In genomic region chr4:95556663-95557332, GRCm38 (mm10) we compare ENCODE assay signal across 8 mouse cellular contexts. TPM values are rescaled to one million over a fixed set of nuclear protein-coding genes. Genes with fewer than 3 reads are reported as not detected.
A peak's percentile ranks its signal among the peaks of the same experiment; 100 is the strongest.
DNase-seq lines count a peak whose midpoint lies in the region; ATAC-seq lines count a peak whose summit lies in the region.

No protein-coding gene starts in this region.

- no peaks in the 10 kb centered on the region; the same call in 1 of the 2 replicates for H3K36me3 ChIP-seq in lung, embryonic 15.5 days
- H3K36me3 ChIP-seq in embryonic facial prominence, embryonic 15.5 days = no peaks in the 10 kb centered on the region
- H3K36me3 ChIP-seq in limb, embryonic 11.5 days (ENCODE audit: control insufficient read depth, insufficient read depth, low read length) = no peaks in the 10 kb centered on the region
- H3K36me3 ChIP-seq in neural tube, embryonic 15.5 days = no peaks in the 10 kb centered on the region

- H3K27me3 ChIP-seq in lung, embryonic 15.5 days = no peaks in the 10 kb centered on the region
- H3K27me3 ChIP-seq in embryonic facial prominence, embryonic 15.5 days = no peaks in the 10 kb centered on the region
- H3K27me3 ChIP-seq in limb, embryonic 11.5 days (ENCODE audit: control insufficient read depth, insufficient read depth, low read length) = no peaks in the 10 kb centered on the region
- H3K27me3 ChIP-seq in neural tube, embryonic 15.5 days (replicated peaks) = no peaks in the 10 kb centered on the region

- no peaks in the 10 kb centered on the region for H3K9me3 ChIP-seq in lung, embryonic 15.5 days
- no peaks in the 10 kb centered on the region for H3K9me3 ChIP-seq in embryonic facial prominence, embryonic 15.5 days (replicated peaks)
- no peaks in the 10 kb centered on the region for H3K9me3 ChIP-seq in limb, embryonic 11.5 days (ENCODE audit: control insufficient read depth, low read length)
- no peaks in the 10 kb centered on the region for H3K9me3 ChIP-seq in neural tube, embryonic 15.5 days (replicated peaks)

- H3K27ac ChIP-seq in lung, embryonic 15.5 days = peak overlapping the region; percentile 90
- peak overlapping the region; percentile 81 for H3K27ac ChIP-seq in embryonic facial prominence, embryonic 15.5 days (replicated peaks)
- 0 out of 2 replicates have a peak overlapping the region, but pooled peaks have one; percentile 33 for H3K27ac ChIP-seq in limb, embryonic 11.5 days (replicated peaks; ENCODE audit: low read depth, low read length)
- peak overlapping the region; percentile 83 for H3K27ac ChIP-seq in neural tube, embryonic 15.5 days (replicated peaks)

- peak overlapping the region; percentile 49 for H3K9ac ChIP-seq in lung, embryonic 15.5 days
- peak overlapping the region; percentile 26; the same call in 1 of the 2 replicates for H3K9ac ChIP-seq in embryonic facial prominence, embryonic 15.5 days
- H3K9ac ChIP-seq in limb, embryonic 11.5 days (ENCODE audit: low read length) = peak overlapping the region; percentile 53; the same call in 1 of the 2 replicates
- H3K9ac ChIP-seq in neural tube, embryonic 15.5 days (replicated peaks) = peak overlapping the region; percentile 58

- ATAC-seq in lung, embryonic 15.5 days (ENCODE audit: borderline replicate concordance, extremely low read depth, low FRiP score, low TSS enrichment) = no peak; the same call in 1 of the 2 replicates
- no peak for ATAC-seq in embryonic facial prominence, embryonic 15.5 days (ENCODE audit: insufficient number of reproducible peaks, low FRiP score, low TSS enrichment, low read depth)
- no peak; the same call in 1 of the 2 replicates for ATAC-seq in limb, embryonic 11.5 days (ENCODE audit: insufficient number of reproducible peaks, low FRiP score, low TSS enrichment, low read depth)
- no peak for ATAC-seq in neural tube, embryonic 15.5 days (ENCODE audit: low FRiP score)

- 16% methylated on average over 16 of the region's 16 CpGs for WGBS in lung, embryonic 15.5 days
- 33% methylated on average over 16 of the region's 16 CpGs for WGBS in embryonic facial prominence, embryonic 15.5 days
- 42% methylated on average over 16 of the region's 16 CpGs for WGBS in limb, embryonic 11.5 days
- WGBS in neural tube, embryonic 15.5 days = 39% methylated on average over 16 of the region's 16 CpGs

- no peak for DNase-seq in lung, postnatal 25 days (ENCODE audit: low spot score)
- no peak for DNase-seq in limb, embryonic 11.5 days (ENCODE audit: low spot score)
- no peak for DNase-seq in layer of hippocampus, adult 9-11 months
- DNase-seq in spleen, postnatal 10 days (ENCODE audit: low spot score in 2 of 2) = no peak
- DNase-seq in left cerebral cortex, postnatal 4 days = no peak

- H3K4me2 ChIP-seq in lung, embryonic 15.5 days = peak overlapping the region; percentile 65
- peak overlapping the region; percentile 60 for H3K4me2 ChIP-seq in embryonic facial prominence, embryonic 15.5 days (replicated peaks)
- peak overlapping the region; percentile 48 for H3K4me2 ChIP-seq in limb, embryonic 11.5 days (ENCODE audit: low read depth, severe bottlenecking)
- H3K4me2 ChIP-seq in neural tube, embryonic 15.5 days = peak overlapping the region; percentile 70

- peak overlapping the region; percentile 38 for H3K4me3 ChIP-seq in lung, embryonic 15.5 days
- H3K4me3 ChIP-seq in embryonic facial prominence, embryonic 15.5 days (replicated peaks) = peak overlapping the region; percentile 42
- peak overlapping the region; percentile 29 for H3K4me3 ChIP-seq in limb, embryonic 11.5 days (ENCODE audit: low read depth, low read length)
- H3K4me3 ChIP-seq in neural tube, embryonic 15.5 days (replicated peaks) = peak overlapping the region; percentile 45

- intact Hi-C loops in left cerebral cortex, postnatal 4 days (cut with DNase I) = loop anchor here (10.0 kb wide), 1 partner anchor 308 kb away; no protein-coding TSS in a partner anchor

- H3K4me1 ChIP-seq in lung, embryonic 15.5 days = peaks cover 19% of the 10 kb centered on the region
- H3K4me1 ChIP-seq in embryonic facial prominence, embryonic 15.5 days = peaks cover 16% of the 10 kb centered on the region
- no peaks in the 10 kb centered on the region for H3K4me1 ChIP-seq in limb, embryonic 11.5 days (ENCODE audit: control insufficient read depth, insufficient read depth, low read length)
- peaks cover 9% of the 10 kb centered on the region for H3K4me1 ChIP-seq in neural tube, embryonic 15.5 days

RNA-seq across cellular contexts. Expression of gene Fggy, which starts 0.5 kb away (rescaled TPM):
- 8.1 and 8.6 TPM in 2 replicates for polyA plus RNA-seq in lung, embryonic 15.5 days (2015; fragmentation: Nextera tagmentation; extraction: Ambion mirVana)
- 9.6 and 9.7 TPM in 2 replicates for polyA plus RNA-seq in embryonic facial prominence, embryonic 15.5 days (2015; fragmentation: Nextera tagmentation; extraction: Ambion mirVana)
- polyA plus RNA-seq in limb, embryonic 11.5 days (2014; fragmentation: Nextera tagmentation; extraction: Ambion mirVana) = 8.4 and 9.8 TPM in 2 replicates
- 7.0 and 8.5 TPM in 2 replicates for polyA plus RNA-seq in neural tube, embryonic 15.5 days (2015; fragmentation: Nextera tagmentation; extraction: Ambion mirVana)
- total RNA-seq in left cerebral cortex, postnatal 4 days (2021) = 1 to 10 TPM; 8.3 to 9.2 TPM

Comparison
In these comparisons a context has a peak if more than half of its experiments do, and no peak if none do; other contexts are left out.
1. H3K27ac ChIP-seq: peak in every context shown above with its lines; median percentile 90 in lung, embryonic 15.5 days; 83 in neural tube, embryonic 15.5 days; 81 in embryonic facial prominence, embryonic 15.5 days; 33 in limb, embryonic 11.5 days.